Mouse (Mus musculus): ENCODE data around the gene Lgr4.

GRCm38 (mm10) chr2:109891471-109891870 lies 26.0 kb upstream of the Lgr4 start:
- no peak for TF ChIP-seq CTCF (IDR thresholded peaks at IDR 0.05; ENCODE audit: control insufficient read depth, insufficient read depth, insufficient read length)
- no peak for TF ChIP-seq CEBPB (IDR thresholded peaks at IDR 0.05; ENCODE audit: low read depth)
- no peak for TF ChIP-seq MYOG (IDR thresholded peaks at IDR 0.05; ENCODE audit: control insufficient read depth, extremely low read depth, insufficient read length)
